Mouse (Mus musculus) adrenal gland, adult 18-20 months (tissue): ENCODE results near the gene Olfr846. TPM values are rescaled to one million over a fixed set of nuclear protein-coding genes. Genes with fewer than 3 reads are reported as not detected.

Experiments used
- DNase-seq, 2 experiments: peaks; one replicate each; pipeline ENCODE4 v3.0.0; 2021 to 2022; ENCODE audit warnings: low spot score in 2 of 2
- long read RNA-seq, 2 experiments: library from polyadenylated mRNA; stranded (forward); transcript quantifications; one replicate each; pipeline ENCODE4 v2.0.0; 2021
- total RNA-seq, 2 experiments: library from RNA; stranded (reverse); gene quantifications; 1 replicate in 1 of 2; 2 replicates in 1 of 2; pipeline ENCODE4 v1.2.3; 2021

The Olfr846 gene
- total RNA-seq, result not detected
- long read RNA-seq, experiment 1, result 0 reads
- long read RNA-seq, experiment 2, result 0 reads

DNA sequence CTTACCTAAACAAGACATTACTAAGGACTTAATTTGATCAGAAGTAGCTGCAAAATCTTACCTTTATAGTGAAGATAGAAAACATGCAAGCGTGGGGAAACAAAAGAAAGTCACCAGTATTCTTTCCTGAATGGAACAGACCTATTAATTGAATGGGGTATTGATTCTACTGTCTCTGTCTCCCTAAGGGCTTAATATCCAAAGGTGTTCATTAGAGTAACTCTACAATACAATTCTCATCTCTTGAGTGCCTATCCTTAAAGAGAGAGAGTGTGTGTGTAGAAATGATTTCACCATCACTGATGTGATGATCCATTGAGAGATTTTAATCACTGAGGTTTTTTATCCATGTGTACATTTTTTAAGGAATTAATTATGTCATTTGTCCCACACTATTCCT is at the start of gene Olfr846:
Gene Olfr846 (minus strand): TSS at position 101 of the 400 bp plus-strand sequence.
- DNase-seq, result no peak

DNA sequence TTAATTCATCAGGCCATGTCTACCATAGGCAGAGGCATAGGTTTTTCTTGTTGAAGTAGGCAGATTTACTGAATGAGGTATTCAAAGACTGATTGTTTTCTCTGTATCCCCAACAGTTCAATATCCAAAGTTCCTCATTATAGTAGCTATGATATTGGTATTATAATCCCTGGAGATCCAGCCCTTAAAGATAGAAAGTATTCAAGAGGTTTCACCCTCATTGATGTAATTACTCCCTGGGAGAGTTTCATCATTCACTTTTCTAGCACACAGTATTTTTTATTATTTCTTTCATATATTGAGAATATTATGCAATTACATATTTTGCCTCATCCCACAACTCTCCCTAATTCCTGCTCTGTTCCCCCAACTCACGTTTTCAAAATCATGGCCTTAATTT is 14.8 kb upstream of the Olfr846 start, which contains the start of gene Olfr847:
Gene Olfr847 (minus strand): TSS at position 101 of the 400 bp plus-strand sequence.
- DNase-seq, result no peak

DNA sequence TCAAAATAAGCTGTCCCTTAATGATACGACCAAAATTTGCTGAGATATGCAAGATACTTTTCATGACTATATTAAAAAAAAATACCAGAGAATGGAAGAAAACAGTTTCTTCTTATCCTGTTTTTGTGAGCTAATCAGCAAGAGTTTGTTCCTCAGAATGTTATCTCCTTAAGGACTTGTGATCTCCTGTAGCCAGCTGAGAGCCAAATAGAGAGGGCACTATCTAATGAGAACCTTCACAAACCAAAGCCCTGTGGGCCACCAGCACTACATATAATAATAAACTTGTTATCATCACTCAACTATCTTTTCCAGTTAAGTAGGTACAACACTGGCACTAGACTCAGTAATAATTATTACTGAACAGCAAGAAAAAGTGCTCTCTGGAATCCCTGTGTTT is 27.6 kb downstream of the Olfr846 start, which contains the start of gene Olfr845:
Gene Olfr845 (plus strand): TSS at position 301 of the 400 bp plus-strand sequence.
- no peak for DNase-seq

DNA sequence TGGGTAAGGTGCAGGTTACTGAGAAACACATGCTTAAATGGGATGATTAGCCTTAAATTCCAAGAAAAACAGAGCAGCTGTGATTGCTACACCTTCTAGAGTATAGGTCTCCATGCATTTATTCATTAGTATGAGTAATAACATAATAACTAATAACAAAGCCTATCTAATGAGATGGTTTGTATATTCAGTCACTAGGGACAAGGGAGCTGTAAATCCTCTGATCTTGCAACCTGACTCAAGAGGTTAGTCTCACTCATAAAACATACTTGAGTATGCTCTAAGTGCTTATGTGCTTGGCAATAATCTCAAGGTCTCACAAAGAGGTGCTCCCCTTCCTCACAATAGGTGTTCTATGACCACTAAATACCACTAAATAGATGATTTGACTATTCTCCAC is 47.8 kb downstream of the Olfr846 start, which contains the start of gene Olfr844:
Gene Olfr844 (plus strand): TSS at position 301 of the 400 bp plus-strand sequence.
- DNase-seq, result no peak

Other genes with a start within 250 kb of the Olfr846 start
- gene Olfr836, start 243.6 kb downstream of the Olfr846 start, total RNA-seq, result not detected
- not detected for gene Olfr837, start 227.7 kb downstream of the Olfr846 start, total RNA-seq
- gene Olfr839-ps1, start 186.7 kb downstream of the Olfr846 start, total RNA-seq, result not detected
- gene Olfr843, start 112.0 kb downstream of the Olfr846 start, total RNA-seq, result not detected
- gene Olfr844, start 47.7 kb downstream of the Olfr846 start, total RNA-seq, result not detected
- not detected for gene Olfr845, start 27.5 kb downstream of the Olfr846 start, total RNA-seq
- gene Olfr847, start 14.7 kb upstream of the Olfr846 start, total RNA-seq, result not detected
- not detected for gene Olfr849, start 76.3 kb upstream of the Olfr846 start, total RNA-seq
- not detected for gene Olfr850, start 114.2 kb upstream of the Olfr846 start, total RNA-seq
- not detected for gene Olfr851, start 129.3 kb upstream of the Olfr846 start, total RNA-seq
- gene Olfr853, start 177.1 kb upstream of the Olfr846 start, total RNA-seq, result not detected
- gene Olfr854, start 203.4 kb upstream of the Olfr846 start, total RNA-seq, result not detected
- not detected for gene Olfr855, start 218.6 kb upstream of the Olfr846 start, total RNA-seq